Mouse (Mus musculus) hindbrain, postnatal 0 days (tissue): ENCODE results near the gene Mmp2. TPM values are rescaled to one million over a fixed set of nuclear protein-coding genes. Genes with fewer than 3 reads are reported as not detected.
"Not testable (repeated sequence)": the region's sequence is repeated elsewhere in the genome, so short reads cannot be mapped to it uniquely, and the experiment has no call there.

ENCODE experiments used
- ATAC-seq: fragments of 200-750 bp; cut with Nextera tagmentation; 2 replicates; pipeline ENCODE4 v1.8.0; 2017; ENCODE audit warnings: mild to moderate bottlenecking, moderate TSS enrichment, moderate library complexity
- DNase-seq: peaks from one replicate; pipeline ENCODE4 v3.0.0-alpha.2; 2015; ENCODE audit warnings: low spot score
- H3K27ac ChIP-seq: fragments of 300-500 bp; sonication (generic); 2 replicates; pipeline ENCODE4 v1.5.1; 2014; ENCODE audit warnings: mild to moderate bottlenecking
- H3K27me3 ChIP-seq: fragments of 300-500 bp; sonication (generic); 2 replicates; pipeline ENCODE4 v1.6.1; 2014; ENCODE audit warnings: low read length, mixed read lengths; ENCODE audit not compliant: insufficient read depth
- H3K36me3 ChIP-seq: fragments of 300-500 bp; sonication (generic); 2 replicates; pipeline ENCODE4 v1.6.1; 2014; ENCODE audit warnings: low read length, mixed read lengths; ENCODE audit not compliant: insufficient read depth
- H3K4me1 ChIP-seq: fragments of 300-500 bp; sonication (generic); 2 replicates; pipeline ENCODE4 v1.6.1; 2014; ENCODE audit warnings: antibody characterized with exemption, low read length, mixed read lengths; ENCODE audit not compliant: insufficient read depth
- H3K4me2 ChIP-seq: fragments of 300-500 bp; sonication (generic); 2 replicates; pipeline ENCODE4 v1.6.1; 2014; ENCODE audit warnings: low read depth, mild to moderate bottlenecking, low read length, moderate library complexity, mixed read lengths
- H3K4me3 ChIP-seq: fragments of 300-500 bp; sonication (generic); 2 replicates; pipeline ENCODE4 v1.5.1; 2014; ENCODE audit warnings: low read length
- H3K9ac ChIP-seq: fragments of 300-500 bp; sonication (generic); replicated peaks from 2 replicates; pipeline ENCODE4 v1.6.1; 2014; ENCODE audit warnings: mild to moderate bottlenecking, low read length, moderate library complexity, mixed read lengths
- H3K9me3 ChIP-seq: fragments of 300-500 bp; sonication (generic); 2 replicates; pipeline ENCODE4 v1.6.1; 2016; ENCODE audit warnings: low read length, mixed read lengths
- CTCF ChIP-seq: IDR thresholded peaks from 2 replicates; pipeline ENCODE4 v1.5.1; 2016; ENCODE audit warnings: antibody characterized with exemption, control low read depth, low read depth
- WGBS: fragments of 180-500 bp; shearing (Covaris S2); extraction: QIAGEN DNeasy Blood & Tissue Kit; methylation state at CpG from one replicate; pipeline ENCODE4 v1.1.7; 2014; 5-methylcytosine and 5-hydroxymethylcytosine counted together
- polyA plus RNA-seq: library from polyadenylated mRNA; unstranded; fragments of >200 nt; fragmentation: Nextera tagmentation; extraction: Ambion mirVana; gene quantifications from 2 replicates; pipeline ENCODE4 v1.2.1, GENCODE M21; 2015
- total RNA-seq: library from RNA; depleted of rRNA; stranded (reverse); fragments of >200 nt; gene quantifications from 2 replicates; pipeline ENCODE4 v1.2.3, GENCODE M21; 2014; rRNA removed

Mmp2 gene
- total RNA-seq: 12.7 and 16.9 TPM in 2 replicates
- polyA plus RNA-seq: 13.0 and 16.1 TPM in 2 replicates

DNA sequence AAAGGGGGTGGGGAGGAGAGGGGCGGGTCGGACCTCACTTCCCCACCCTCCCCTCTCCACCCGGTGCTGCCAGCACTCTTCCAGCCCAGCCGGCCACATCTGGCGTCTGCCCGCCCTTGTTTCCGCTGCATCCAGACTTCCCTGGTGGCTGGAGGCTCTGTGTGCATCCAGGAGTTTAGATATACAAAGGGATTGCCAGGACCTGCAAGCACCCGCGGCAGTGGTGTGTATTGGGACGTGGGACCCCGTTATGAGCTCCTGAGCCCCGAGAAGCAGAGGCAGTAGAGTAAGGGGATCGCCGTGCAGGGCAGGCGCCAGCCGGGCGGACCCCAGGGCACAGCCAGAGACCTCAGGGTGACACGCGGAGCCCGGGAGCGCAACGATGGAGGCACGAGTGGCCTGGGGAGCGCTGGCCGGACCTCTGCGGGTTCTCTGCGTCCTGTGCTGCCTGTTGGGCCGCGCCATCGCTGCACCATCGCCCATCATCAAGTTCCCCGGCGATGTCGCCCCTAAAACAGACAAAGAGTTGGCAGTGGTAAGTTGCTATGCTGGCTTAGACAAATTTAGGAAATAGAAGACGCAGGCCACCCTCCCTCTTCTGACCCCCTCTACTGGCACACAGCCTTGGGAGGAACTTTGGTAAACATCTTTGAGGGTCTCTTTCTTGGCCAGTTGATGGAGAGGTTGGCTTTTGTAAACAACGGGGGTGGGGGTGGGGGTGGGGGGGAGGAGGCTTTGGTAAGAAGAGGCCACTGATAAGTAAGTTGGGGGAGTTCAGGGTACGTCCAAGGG lies at the start of gene Mmp2:
TSS of gene Mmp2 (plus strand) at position 49 of the 792 bp plus-strand sequence.
- 3% methylated on average over 36 of the region's 37 CpGs for WGBS
- H3K36me3 ChIP-seq: no peaks in the 10 kb centered on the region
- DNase-seq (no peak), ATAC-seq (no peak)
- H3K4me1 ChIP-seq: peaks cover 11% of the 10 kb centered on the region; the same call in 1 of the 2 replicates
- no peak for TF ChIP-seq CTCF
- peak within 1 kb of the TSS; percentile 38 for H3K9ac ChIP-seq
- H3K4me2 ChIP-seq: peak within 1 kb of the TSS; percentile 72
- peak within 1 kb of the TSS; percentile 37 for H3K4me3 ChIP-seq
- no peaks in the 10 kb centered on the region for H3K9me3 ChIP-seq
- no peak within 1 kb of the TSS for H3K27ac ChIP-seq
- H3K27me3 ChIP-seq: no peaks in the 10 kb centered on the region

DNA sequence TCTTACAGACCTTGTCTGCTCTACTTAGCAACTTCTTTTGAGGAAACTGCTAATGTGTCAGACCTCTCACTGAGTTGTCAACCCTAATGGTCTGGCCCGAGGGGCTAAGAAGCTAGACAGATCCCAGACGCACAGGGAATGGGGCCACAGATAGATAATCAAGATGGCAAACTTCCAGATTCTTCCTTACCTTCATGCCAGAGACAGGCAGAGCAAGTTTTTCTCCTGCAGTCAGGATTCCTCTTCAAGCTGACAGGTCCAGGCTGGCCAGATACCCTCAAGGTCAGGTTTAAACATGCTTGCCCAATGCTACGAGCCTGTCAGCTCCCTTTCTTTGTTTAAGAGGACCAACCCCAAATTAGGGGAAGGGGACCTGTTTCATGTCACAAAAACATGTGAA lies 46.1 kb upstream of the Mmp2 start:
- H3K9ac ChIP-seq: no peak overlapping the region
- H3K4me3 ChIP-seq: no peak overlapping the region
- 61% methylated on average over 3 of the region's 3 CpGs for WGBS
- no peaks in the 10 kb centered on the region for H3K27me3 ChIP-seq
- no peak overlapping the region for H3K4me2 ChIP-seq
- no peak for TF ChIP-seq CTCF
- H3K27ac ChIP-seq: no peak overlapping the region
- 0 out of 2 replicates have a peak, but pooled peaks cover 1% of the 10 kb centered on the region for H3K9me3 ChIP-seq
- DNase-seq: no peak
- ATAC-seq: no peak
- H3K36me3 ChIP-seq: no peaks in the 10 kb centered on the region
- H3K4me1 ChIP-seq: no peaks in the 10 kb centered on the region

DNA sequence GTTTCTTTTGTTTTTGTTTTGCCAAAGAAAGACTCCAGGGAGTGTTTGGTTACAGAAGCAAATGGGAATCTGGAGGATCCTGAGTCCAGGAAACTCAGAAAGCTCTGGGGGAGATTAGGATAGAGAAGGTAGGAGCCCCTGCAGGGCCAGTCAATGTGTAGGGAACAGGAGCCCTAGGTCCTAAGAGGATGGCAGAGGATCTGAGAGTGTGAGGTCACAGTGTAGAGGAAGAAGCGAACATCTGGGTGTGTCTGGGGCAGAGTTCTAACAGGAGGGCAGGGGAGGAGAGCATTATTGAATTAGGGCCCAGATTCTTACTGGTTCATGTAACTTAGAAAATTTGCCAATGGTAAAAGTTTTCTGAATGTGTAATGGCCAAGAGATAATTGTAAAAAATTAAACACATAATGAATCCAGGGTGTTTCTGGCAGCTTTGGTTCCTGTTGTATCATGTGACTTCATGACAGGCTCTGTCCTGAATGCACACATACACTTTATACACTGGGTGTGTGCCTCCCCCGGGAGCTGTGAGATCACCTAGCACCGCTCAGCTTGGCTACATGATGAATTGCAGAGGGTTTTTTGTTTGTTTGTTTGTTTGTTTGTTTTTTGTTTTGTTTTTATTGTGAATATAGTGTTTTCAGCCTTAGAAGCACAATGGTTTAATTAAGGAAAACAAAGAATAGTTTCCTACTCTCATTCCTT lies 43.0 kb upstream of the Mmp2 start:
- Histone ChIP-seq H3K9ac (no peak overlapping the region), H3K4me3 (no peak overlapping the region), H3K4me1 (no peaks in the 10 kb centered on the region), H3K36me3 (no peaks in the 10 kb centered on the region), H3K27ac (no peak overlapping the region), H3K27me3 (no peaks in the 10 kb centered on the region), H3K4me2 (no peak overlapping the region), H3K9me3 (0 out of 2 replicates have a peak, but pooled peaks cover 3% of the 10 kb centered on the region)
- DNase-seq (no peak), ATAC-seq (no peak)
- TF ChIP-seq CTCF: no peak
- 75% methylated on average over 3 of the region's 3 CpGs for WGBS

DNA sequence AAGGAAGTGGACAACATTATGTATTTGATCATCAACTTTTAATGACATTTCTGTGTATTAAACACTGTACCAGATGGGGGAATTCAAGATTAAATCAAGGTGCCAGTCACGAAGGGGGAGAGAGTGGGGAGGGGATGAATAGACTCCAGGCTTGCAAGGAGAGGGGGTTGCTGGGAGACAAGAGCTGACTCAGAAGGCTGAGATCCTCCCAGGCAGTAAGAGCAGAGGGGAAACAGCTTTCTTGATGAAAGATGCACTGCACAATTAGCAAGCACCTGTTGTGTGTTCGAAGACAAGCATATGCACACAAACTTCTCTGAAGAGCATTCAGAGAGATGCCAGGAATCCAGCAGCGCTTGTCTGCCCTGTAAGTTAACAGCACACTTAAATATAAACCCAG lies 36.3 kb upstream of the Mmp2 start:
- 0 out of 2 replicates have a peak, but pooled peaks cover 3% of the 10 kb centered on the region for H3K9me3 ChIP-seq
- H3K4me1 ChIP-seq: no peaks in the 10 kb centered on the region
- H3K27me3 ChIP-seq: no peaks in the 10 kb centered on the region
- DNase-seq (no peak), ATAC-seq (no peak)
- WGBS: 69% methylated on average over 3 of the region's 3 CpGs
- no peak for TF ChIP-seq CTCF
- H3K4me2 ChIP-seq: no peak overlapping the region
- H3K9ac ChIP-seq: no peak overlapping the region
- H3K27ac ChIP-seq: no peak overlapping the region
- no peak overlapping the region for H3K4me3 ChIP-seq
- H3K36me3 ChIP-seq: no peaks in the 10 kb centered on the region

DNA sequence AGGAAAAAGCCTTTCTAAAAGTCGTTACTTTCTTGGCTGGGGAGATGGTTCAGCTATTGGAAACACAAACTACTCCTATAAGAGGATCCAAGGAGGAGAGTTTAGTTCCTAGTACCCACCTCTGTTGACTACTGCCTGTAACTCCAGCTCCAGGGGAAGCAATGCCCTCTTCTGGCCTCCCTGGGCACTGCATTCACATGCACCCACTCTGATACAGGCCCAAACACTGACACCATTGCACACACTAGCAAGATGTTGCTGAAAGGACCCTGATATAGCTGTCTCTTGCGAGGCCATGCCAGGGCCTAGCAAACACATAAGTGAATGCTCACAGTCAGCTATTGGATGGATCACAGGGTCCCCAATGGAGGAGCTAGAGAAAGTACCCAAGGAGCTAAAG lies 35.1 kb upstream of the Mmp2 start:
- peak; percentile 20; the same call in 1 of the 2 replicates for TF ChIP-seq CTCF
- not testable (repeated sequence) for H3K9ac ChIP-seq, H3K27me3 ChIP-seq, H3K4me2 ChIP-seq, ATAC-seq, H3K4me1 ChIP-seq, H3K27ac ChIP-seq, H3K36me3 ChIP-seq, H3K4me3 ChIP-seq, DNase-seq, H3K9me3 ChIP-seq
- 80% methylated on average over 2 of the region's 2 CpGs for WGBS

DNA sequence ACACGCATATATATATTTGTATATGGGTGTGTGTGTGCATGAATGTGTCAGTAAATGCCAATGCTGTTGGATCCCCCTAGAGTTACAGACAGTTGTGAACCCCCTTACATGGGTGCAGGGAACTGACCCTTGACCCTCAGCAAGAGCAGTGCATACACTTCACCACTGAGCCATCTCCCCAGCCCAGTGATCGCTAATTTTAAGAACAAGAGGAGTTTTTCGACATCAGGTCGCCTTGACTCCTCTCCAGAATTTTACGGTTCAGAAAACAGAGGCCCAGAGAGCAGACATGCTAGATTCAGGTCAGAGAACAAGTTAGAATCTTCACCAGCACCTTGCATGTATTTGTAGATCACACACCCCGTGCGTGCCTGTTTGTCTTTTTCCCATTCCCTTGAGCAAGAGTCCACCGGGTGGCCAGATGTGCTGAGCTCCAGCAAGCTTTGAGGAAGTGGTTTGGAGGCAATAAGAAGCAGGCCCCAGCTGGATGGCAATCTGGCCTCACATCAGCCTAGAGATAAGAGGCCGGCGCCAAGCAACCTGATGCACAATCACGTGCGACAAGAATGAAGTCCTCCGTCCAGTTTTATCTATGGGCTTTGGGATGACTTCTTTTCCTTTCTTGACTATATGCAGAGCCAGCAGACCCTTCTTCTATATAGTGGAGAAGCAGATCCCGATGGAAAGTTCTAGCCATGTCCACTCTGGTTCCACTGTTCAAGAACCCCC lies 33.1 kb upstream of the Mmp2 start:
- WGBS: 81% methylated on average over 14 of the region's 14 CpGs
- no peaks in the 10 kb centered on the region for H3K9me3 ChIP-seq
- ATAC-seq: no peak
- TF ChIP-seq CTCF: no peak
- H3K4me1 ChIP-seq: no peaks in the 10 kb centered on the region
- no peak overlapping the region for H3K27ac ChIP-seq
- no peak overlapping the region for H3K4me2 ChIP-seq
- no peaks in the 10 kb centered on the region for H3K36me3 ChIP-seq
- no peak overlapping the region for H3K9ac ChIP-seq
- DNase-seq: no peak
- H3K4me3 ChIP-seq: no peak overlapping the region
- no peaks in the 10 kb centered on the region for H3K27me3 ChIP-seq
